Mouse (Mus musculus): ENCODE data around the gene Fxyd7.
A peak's percentile ranks its signal among the peaks of the same experiment; 100 is the strongest.

The Fxyd7 gene

DNA sequence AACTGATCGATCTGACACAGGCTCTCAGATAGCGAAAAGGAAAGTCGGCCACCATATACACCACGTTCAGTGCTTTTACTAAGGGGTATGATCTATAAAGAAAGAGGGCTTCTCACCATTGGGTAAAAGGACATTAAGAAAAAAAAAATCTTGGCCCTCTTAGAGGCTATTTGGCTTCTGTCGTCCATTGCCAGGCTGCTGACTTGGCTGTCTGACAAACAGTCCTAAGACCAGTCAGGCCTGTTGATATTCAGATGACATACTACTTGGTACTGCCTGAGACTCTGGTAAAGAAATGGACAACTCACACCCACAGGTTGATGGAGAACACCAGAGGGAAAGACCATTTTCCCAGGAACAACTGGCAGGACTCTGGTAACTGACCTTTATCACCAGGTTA lies 38.3 kb downstream of the Fxyd7 start:
- no peak for DNase-seq (ENCODE audit: low read depth in 2 of 2, low spot score in 2 of 2)

DNA sequence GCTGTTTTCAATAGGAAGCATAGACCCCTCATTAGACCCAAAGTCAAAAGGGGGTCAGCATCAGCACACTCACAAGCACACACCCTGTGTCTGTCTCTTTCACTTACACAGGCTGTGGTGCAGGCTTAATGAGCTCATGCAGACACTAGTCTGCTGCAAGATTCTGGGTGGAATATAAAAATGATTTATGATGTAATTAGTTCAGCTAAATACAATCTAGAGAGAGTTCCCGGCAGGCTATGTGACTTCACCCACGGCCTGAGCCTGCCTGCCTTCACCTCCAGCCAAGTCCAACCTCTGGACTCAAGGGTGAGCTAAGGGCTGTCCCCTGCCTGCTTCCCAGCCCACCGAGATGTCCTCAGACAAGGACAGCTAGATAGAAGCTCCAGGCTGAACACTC lies 42.4 kb downstream of the Fxyd7 start:
- no peak for DNase-seq (ENCODE audit: low read depth in 2 of 2, low spot score in 2 of 2)

DNA sequence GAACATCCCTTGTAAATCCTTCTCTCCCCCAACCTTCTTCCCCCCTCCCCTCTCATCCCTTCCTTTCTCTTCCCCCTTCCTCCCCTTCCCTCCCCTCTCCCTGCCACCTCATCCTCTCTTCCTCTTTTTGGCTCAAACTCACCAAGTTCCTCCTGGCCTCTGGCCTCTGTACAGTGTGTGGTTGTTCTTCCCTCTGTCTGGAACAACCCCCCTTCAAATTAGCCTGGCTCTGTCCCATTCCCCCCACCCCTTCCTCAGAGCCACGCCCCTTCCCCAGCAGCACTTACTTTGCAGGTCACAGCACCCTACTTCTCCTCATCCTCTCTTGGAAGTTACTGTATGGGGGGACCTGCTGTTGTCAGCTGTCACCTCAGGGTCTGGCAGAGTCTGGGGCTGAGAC lies 43.1 kb downstream of the Fxyd7 start:
- DNase-seq (ENCODE audit: low read depth in 2 of 2, low spot score in 2 of 2): no peak

DNA sequence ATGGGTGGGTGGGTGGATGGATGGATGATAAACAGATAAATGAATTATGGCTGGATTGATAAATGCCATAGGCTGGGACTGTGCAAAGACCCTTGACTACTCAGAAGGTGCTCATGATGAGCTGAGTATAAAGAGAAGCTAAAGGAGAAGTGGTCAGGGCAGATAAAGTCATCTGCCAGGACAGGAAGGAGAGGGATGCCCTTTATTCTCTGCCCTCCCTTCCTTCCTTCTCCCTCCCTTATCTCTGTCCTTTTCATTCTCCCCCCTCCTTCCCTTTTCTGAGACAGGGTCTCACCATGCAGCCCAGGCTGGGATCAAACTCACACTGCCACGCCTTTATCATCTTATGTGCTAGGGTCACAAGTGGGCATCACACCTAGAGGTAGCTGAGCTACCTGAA lies 43.5 kb downstream of the Fxyd7 start:
- DNase-seq (ENCODE audit: low read depth in 2 of 2, low spot score in 2 of 2): no peak

DNA sequence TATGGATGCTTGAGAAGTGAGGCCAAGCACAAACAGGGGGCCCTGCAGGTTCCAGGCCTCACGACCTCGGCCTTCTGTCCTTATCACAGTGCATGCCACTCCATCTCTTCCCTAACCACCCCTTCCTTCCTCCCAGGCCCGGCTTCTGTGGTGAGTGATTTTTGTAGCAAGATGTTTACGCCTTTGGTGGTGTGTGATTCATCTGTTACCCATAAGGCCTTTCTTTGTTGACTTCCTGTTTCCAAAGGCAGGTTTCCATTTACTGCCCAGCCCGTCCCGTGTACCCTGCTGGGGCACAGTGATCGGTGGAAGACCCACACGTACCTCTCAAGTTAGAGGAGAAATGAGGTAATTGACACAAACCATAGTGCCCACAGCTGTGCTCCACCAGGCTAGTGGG lies 48.6 kb downstream of the Fxyd7 start:
- peak; percentile 58 to 65 for DNase-seq (ENCODE audit: low read depth in 2 of 2, low spot score in 2 of 2)

DNA sequence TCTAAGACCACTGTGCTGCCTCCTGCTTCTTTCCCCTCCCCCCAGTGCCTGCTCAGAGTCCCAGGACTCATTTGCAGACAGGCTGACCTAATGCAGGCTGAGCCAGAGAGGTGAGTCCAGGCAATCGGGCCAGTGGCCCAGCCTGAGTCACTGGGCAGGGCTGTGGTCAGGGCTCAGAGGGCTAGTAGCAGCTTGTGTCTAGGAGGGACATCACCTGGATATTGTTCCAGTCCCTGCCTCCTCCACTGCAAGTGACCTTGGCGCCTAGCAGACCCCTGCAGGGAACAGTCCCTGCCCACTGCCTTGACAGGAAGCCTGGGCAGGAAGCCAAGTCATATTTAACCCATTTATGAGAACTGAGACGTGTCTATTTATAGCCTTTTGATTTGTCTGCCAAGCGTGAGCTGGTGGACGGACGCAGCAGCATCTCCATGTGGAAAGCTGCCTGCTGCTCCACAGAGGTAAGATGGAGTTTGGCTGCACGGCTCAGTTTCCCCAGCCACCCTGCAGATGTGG lies 50.7 kb downstream of the Fxyd7 start:
- peak; percentile 14 to 35 for DNase-seq (ENCODE audit: low read depth in 2 of 2, low spot score in 2 of 2)

DNA sequence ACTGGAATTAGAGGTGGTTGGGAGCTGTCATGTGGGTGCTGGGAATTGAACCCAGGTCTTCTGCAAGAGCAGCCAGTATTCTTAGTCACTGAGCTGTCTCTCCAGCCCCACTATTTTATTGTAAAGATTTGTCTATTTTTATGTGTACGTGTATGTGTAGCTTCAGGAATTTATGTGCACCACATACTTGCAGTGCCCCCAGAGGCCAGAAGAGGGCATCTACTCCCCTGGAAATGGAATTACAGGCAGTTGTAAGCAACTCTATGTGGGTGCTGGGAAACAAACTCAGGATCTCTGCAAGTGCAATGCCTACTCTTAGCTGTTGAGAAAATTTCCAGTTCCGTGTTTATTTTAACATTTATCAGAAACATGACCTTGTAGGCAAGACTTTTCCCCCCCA lies 54.8 kb downstream of the Fxyd7 start:
- no peak for DNase-seq (ENCODE audit: low read depth in 2 of 2, low spot score in 2 of 2)

DNA sequence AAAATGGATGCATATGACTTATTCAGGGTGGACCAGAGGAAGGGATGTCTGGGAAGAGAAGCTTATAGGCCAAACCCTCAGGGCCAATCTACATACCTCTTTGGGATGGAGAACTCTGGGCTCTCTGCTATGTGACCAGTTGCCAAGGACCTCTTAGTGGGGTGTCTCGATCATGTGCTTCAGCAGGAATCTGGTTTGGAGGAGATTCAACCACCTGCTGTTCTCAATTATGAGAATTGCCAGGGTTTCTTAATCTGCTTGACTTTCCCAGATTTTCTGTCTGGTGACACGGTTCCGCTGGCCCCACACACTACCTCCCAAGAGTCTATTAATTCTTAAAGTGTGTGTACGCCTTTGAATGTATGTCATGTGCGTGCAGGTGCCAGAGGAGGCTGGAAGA lies 57.3 kb downstream of the Fxyd7 start:
- DNase-seq (ENCODE audit: low read depth in 2 of 2, low spot score in 2 of 2): no peak

Data from CD8-positive naive resting alpha-beta T cell, adult 2 months (primary cell).